Mouse (Mus musculus) lung, embryonic 15.5 days (tissue): ENCODE measurements around the gene Bmp7. TPM values are rescaled to one million over a fixed set of nuclear protein-coding genes. Genes with fewer than 3 reads are reported as not detected.

Experiments
- ATAC-seq: fragments of 200-750 bp; cut with Nextera tagmentation; 2 replicates; pipeline ENCODE4 v1.8.0; 2017; ENCODE audit warnings: moderate number of reproducible peaks, borderline replicate concordance; ENCODE audit not compliant: low FRiP score, low TSS enrichment; ENCODE audit errors: extremely low read depth
- H3K27ac ChIP-seq: fragments of 300-500 bp; sonication (generic); 2 replicates; pipeline ENCODE4 v1.5.1; 2015; ENCODE audit warnings: moderate library complexity, mild to moderate bottlenecking, inconsistent platforms
- H3K27me3 ChIP-seq: fragments of 300-500 bp; sonication (generic); 2 replicates; pipeline ENCODE4 v1.6.1; 2015; ENCODE audit warnings: inconsistent platforms
- H3K36me3 ChIP-seq: fragments of 300-500 bp; sonication (generic); 2 replicates; pipeline ENCODE4 v1.6.1; 2015; ENCODE audit warnings: inconsistent platforms
- H3K4me1 ChIP-seq: fragments of 300-500 bp; sonication (generic); 2 replicates; pipeline ENCODE4 v1.6.1; 2015; ENCODE audit warnings: inconsistent platforms
- H3K4me2 ChIP-seq: fragments of 300-500 bp; sonication (generic); 2 replicates; pipeline ENCODE4 v1.6.1; 2015; ENCODE audit warnings: inconsistent platforms, mild to moderate bottlenecking, moderate library complexity
- H3K4me3 ChIP-seq: fragments of 300-500 bp; sonication (generic); 2 replicates; pipeline ENCODE4 v1.5.1; 2015; ENCODE audit warnings: mild to moderate bottlenecking, inconsistent platforms
- H3K9ac ChIP-seq: fragments of 300-500 bp; sonication (generic); 2 replicates; pipeline ENCODE4 v1.6.1; 2015; ENCODE audit warnings: inconsistent platforms
- H3K9me3 ChIP-seq: fragments of 300-500 bp; sonication (generic); 2 replicates; pipeline ENCODE4 v1.6.1; 2016; ENCODE audit warnings: inconsistent platforms
- WGBS: fragments of 180-500 bp; shearing (Covaris S2); methylation state at CpG from one replicate; pipeline ENCODE4 v1.1.7; 2015; 5-methylcytosine and 5-hydroxymethylcytosine counted together
- polyA plus RNA-seq: library from polyadenylated mRNA; unstranded; fragments of >200 nt; fragmentation: Nextera tagmentation; extraction: Ambion mirVana; gene quantifications from 2 replicates; pipeline ENCODE4 v1.2.1, GENCODE M21; 2015

The Bmp7 gene
- polyA plus RNA-seq, 1 experiment from 2014 or later = 7.8 TPM

DNA sequence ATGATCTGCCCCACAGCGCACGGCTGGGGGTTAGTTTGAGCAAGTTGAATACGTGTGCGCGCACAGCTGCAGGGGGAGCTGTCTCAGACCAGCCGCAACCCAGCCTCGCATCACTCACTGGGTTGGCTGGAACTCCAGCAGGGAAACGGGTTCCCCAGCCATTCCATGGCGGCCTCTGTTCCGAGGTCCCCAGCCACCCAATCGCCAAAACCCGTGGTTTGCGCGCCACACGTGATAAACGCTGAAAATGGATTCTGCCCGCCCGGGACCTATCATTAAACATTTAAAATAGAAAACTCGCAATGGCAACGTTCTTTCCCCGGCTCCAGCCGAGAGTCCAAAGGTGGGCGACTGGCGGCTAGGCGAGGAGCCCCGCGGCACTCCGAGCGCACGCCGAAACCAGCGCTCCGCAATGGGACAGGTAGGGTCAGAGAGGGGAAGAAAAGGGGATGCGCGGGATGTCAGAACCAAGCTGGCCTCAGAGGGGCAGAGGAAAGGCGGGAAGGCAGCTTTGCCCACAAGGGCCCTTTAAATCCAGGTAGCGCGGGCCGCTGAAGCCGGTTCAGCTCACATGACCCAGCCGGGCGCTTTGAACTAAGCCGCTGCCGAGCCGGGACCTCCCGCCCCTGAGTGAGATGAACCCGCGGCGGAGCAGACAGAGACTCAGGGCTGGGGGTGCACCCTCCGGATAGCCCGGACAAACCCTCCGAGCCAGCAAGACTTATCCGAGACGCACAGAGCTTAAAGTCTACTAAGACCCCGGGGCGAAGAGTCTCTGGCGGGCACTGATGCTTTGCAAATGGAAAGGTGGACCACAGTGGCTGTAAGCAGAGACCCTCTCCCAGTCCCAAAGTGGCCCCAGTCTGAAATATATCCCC is 1.1 kb downstream of the Bmp7 start:
- Histone ChIP-seq H3K4me2 (peak overlapping the region; percentile 100), H3K36me3 (no peaks in the 10 kb centered on the region), H3K4me1 (peaks cover 70% of the 10 kb centered on the region), H3K27ac (no peak overlapping the region), H3K27me3 (peaks cover 60% of the 10 kb centered on the region), H3K9me3 (no peaks in the 10 kb centered on the region), H3K4me3 (peak overlapping the region; percentile 69), H3K9ac (peak overlapping the region; percentile 64)
- 2% methylated on average over 57 of the region's 57 CpGs for WGBS
- no peak for ATAC-seq

DNA sequence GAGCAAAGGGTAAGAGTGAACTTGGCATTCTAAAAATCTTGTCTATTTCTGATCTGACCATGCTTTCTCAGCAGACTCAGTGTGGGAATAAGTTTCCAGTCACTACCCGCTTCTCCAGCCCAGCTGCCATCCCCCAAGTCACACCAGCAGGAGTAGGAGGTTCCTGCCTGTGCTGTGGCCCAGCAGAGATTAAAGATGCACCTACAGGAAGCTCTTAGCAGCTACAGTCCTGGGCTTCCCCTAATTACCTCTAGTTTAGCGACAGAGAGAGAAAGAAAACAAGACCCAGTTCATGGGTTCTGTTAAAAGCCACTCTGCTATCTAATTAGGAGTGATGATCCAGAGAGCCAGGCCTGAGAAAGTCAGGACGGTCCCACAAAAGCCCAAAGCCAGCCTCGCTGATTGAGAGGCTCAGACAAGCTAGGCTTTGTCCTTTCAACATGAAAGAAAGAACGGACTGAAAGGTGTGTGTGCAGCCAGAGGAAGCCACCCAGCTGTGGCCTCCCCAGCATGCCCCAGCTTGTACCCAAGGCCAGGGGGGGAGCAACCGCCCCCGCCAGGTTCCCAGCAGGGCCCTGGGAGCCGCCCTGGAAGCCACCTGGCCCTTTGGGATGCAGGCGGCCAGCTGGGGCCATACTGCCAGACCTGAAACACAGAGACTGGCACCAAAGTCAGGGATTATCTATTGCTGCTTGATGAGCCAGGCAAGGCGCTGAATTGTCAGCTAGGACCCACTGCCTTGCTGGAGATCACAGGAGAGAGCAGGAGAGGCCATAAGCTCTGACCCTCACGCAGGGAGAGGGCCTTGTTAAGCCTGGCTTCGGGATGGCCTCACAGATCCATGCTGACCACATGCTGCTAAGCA is 2.6 kb downstream of the Bmp7 start:
- H3K4me3 ChIP-seq = peak overlapping the region; percentile 69; the same call in 1 of the 2 replicates
- WGBS = 57% methylated on average over 12 of the region's 12 CpGs
- no peak for ATAC-seq
- no peaks in the 10 kb centered on the region for H3K9me3 ChIP-seq
- H3K4me2 ChIP-seq = peak overlapping the region; percentile 100
- H3K27me3 ChIP-seq = peaks cover 52% of the 10 kb centered on the region
- H3K27ac ChIP-seq = no peak overlapping the region
- H3K4me1 ChIP-seq = peaks cover 79% of the 10 kb centered on the region
- no peaks in the 10 kb centered on the region for H3K36me3 ChIP-seq
- H3K9ac ChIP-seq = no peak overlapping the region

DNA sequence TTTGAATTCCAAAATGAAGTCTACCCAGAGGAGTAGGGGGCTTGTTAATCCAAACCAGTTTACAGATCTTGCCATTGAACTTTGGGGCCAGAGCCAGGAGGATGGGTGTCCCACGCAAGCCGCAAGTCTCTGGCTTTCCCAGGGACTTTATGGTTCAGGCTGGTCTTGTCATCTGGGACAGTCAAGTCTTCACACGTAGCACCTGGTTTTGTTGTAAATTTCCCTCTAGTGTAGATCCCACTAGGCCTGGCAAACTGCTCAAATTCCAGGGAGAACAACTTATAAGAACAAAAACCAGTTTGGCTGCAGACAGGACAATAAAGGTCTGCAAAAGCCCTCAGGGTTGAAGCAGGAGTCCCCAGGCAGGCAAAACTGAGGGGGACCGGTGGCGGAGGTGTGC is 3.3 kb downstream of the Bmp7 start:
- peaks cover 48% of the 10 kb centered on the region for H3K27me3 ChIP-seq
- no peak for ATAC-seq

DNA sequence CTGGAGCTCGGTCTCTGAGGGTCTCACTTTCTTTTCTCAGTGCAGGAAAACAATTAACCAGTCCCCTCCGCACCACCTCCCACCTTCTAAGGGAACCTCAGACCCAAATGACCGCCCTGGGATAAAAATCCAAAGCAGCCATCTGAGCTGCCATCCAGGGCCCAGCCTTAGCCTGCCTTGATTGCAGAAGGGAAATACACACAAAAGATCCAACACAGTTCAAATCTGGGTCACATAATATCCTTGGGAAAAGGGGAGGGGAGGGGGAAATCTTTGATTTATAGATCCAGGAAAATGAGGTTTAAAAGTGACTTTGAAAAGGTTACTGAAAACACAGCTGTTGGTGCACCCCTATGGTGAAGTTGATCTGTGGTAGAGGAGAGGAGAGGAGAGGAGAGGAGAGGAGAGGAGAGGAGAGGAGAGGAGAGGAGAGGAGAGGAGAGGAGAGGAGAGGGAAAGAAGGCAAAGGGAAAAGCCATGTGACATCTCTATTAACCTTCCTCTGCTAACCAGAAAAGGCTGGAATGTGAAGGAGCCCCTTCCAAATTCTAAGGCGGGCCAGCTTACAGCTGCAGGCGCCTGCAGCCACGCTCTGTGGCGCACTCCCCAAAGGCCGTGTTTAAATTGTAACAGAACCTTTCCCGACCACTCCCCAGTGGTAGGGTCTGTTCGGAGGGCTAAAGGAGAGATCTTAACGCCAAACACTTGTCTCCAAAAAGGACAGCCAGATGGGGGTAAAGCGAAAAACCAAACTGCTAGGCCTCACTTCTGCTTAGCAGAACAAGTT is 4.2 kb downstream of the Bmp7 start:
- 50% methylated on average over 12 of the region's 12 CpGs for WGBS
- ATAC-seq = no peak
- H3K4me1 ChIP-seq = peaks cover 74% of the 10 kb centered on the region
- H3K9me3 ChIP-seq = no peaks in the 10 kb centered on the region
- H3K27ac ChIP-seq = no peak overlapping the region
- H3K27me3 ChIP-seq = peaks cover 40% of the 10 kb centered on the region
- no peak overlapping the region for H3K4me3 ChIP-seq
- no peak overlapping the region for H3K9ac ChIP-seq
- no peaks in the 10 kb centered on the region for H3K36me3 ChIP-seq
- H3K4me2 ChIP-seq = no peak overlapping the region

More for the DNA sequence above, 3.3 kb downstream of the Bmp7 start:
- no peak overlapping the region for H3K27ac ChIP-seq
- no peak overlapping the region for H3K9ac ChIP-seq
- H3K36me3 ChIP-seq = no peaks in the 10 kb centered on the region
- H3K4me3 ChIP-seq = no peak overlapping the region
- 78% methylated on average over 5 of the region's 5 CpGs for WGBS
- no peak overlapping the region for H3K4me2 ChIP-seq
- peaks cover 79% of the 10 kb centered on the region for H3K4me1 ChIP-seq
- no peaks in the 10 kb centered on the region for H3K9me3 ChIP-seq

DNA sequence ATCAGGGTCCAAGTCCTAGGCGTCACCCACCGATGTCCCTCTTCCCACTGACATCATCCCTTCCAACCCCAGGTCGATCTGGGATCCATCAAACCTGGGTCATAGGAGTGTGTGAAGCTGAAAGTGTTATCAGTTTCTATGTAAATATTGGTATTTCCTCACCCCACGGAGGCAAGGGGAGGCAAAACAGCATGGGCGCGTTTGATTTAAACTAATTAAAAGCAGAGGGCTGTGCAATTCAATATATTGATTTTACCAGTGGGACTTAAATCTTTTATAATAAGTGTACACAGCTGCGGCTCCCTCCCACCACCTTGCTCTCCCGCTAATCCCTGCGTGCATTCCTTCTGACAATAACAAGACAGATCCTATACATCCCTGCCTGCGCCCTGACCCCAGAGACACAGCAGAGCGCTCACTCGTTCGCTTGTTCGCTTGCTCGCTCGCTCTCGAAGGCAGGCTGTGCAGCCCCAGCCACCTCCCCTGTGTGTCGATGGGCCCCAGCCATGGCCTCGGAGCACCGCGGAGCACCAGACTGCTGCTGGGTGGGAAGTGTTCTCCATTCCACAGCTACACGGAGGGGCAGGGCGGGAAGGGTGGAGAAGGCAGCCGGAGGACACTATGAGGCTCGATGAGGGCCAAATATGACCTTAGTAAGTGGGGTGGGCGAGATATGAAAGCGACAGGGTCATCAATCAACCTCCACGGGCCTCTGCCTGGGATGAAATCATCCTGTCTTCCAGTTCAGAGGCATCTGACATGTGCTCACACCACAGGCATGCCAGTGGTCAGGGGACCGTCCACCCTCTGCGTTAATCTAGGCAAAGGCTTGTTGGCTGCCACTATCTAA is 5.0 kb downstream of the Bmp7 start:
- no peak overlapping the region for H3K27ac ChIP-seq
- H3K9ac ChIP-seq = no peak overlapping the region
- peaks cover 37% of the 10 kb centered on the region for H3K27me3 ChIP-seq
- no peaks in the 10 kb centered on the region for H3K36me3 ChIP-seq
- H3K4me3 ChIP-seq = no peak overlapping the region
- no peak for ATAC-seq
- no peaks in the 10 kb centered on the region for H3K9me3 ChIP-seq
- 22% methylated on average over 30 of the region's 30 CpGs for WGBS
- peak overlapping the region; percentile 52; the same call in 1 of the 2 replicates for H3K4me2 ChIP-seq
- H3K4me1 ChIP-seq = peaks cover 68% of the 10 kb centered on the region

DNA sequence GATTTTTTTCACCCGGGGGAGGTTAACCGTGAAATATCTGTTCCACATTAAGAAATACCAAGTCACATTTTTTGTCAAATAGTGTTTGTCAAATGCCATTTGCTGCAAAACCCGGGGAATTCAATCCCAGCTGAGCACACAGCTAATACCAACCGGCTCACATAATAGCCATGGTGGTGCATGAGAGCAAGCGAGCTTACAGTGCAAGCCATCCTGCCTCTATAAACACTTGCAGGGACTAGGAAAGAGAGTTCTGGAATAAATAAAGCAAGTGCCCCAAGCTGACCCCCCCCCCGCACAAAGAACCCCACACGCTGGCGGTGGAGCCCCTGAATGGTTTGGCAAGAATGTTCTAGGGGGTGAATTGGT is 5.7 kb downstream of the Bmp7 start:
- no peak for ATAC-seq
- H3K27me3 ChIP-seq = peaks cover 30% of the 10 kb centered on the region
- peak overlapping the region; percentile 12; the same call in 1 of the 2 replicates for H3K4me3 ChIP-seq
- WGBS = 11% methylated on average over 8 of the region's 8 CpGs
- no peaks in the 10 kb centered on the region for H3K36me3 ChIP-seq
- H3K9me3 ChIP-seq = no peaks in the 10 kb centered on the region
- peak overlapping the region; percentile 52 for H3K4me2 ChIP-seq
- peaks cover 61% of the 10 kb centered on the region for H3K4me1 ChIP-seq
- no peak overlapping the region for H3K9ac ChIP-seq
- peak overlapping the region; percentile 16 for H3K27ac ChIP-seq

DNA sequence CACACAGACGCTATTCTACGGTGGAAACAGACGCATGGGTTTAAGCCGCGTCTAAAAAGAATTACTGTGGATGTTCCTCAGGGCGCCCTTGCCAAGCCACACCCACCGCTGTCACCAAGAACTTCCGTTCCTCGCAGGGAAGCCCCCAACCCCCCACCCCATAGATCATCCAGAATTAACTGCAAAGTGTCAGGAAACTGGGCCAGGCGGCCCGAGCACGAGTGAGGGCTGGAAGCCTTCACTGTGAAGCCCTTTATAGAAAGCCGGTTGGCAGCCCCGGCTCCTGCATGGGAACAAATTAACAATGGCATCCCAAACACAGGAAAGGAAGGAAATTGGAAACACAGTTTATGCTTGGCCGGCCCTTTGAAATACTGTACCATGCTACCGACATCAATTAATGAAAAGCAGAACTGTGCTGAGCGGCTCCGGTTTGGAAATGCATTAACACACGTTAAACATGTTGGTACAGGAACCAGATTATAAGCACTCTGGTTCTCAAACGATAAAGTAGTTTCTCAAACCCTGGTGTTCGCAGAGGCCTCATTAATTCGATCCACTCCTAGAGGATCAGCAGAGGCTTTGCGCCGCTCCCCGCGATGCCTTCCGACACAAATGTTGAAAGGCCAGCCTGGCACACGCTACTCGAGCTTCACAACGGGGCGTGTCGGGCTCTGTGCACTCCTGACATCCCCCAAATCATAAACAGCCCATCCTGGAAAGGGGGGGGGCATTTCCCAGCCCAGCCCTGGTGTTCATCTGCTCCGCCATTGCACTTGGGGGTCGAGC is 6.3 kb downstream of the Bmp7 start:
- Histone ChIP-seq H3K36me3 (no peaks in the 10 kb centered on the region), H3K4me2 (peak overlapping the region; percentile 52), H3K9me3 (no peaks in the 10 kb centered on the region), H3K4me1 (peaks cover 55% of the 10 kb centered on the region), H3K9ac (no peak overlapping the region), H3K27me3 (peaks cover 24% of the 10 kb centered on the region), H3K27ac (peak overlapping the region; percentile 16), H3K4me3 (peak overlapping the region; percentile 12; the same call in 1 of the 2 replicates)
- peak; percentile 73; the same call in 1 of the 2 replicates for ATAC-seq
- 8% methylated on average over 34 of the region's 34 CpGs for WGBS

DNA sequence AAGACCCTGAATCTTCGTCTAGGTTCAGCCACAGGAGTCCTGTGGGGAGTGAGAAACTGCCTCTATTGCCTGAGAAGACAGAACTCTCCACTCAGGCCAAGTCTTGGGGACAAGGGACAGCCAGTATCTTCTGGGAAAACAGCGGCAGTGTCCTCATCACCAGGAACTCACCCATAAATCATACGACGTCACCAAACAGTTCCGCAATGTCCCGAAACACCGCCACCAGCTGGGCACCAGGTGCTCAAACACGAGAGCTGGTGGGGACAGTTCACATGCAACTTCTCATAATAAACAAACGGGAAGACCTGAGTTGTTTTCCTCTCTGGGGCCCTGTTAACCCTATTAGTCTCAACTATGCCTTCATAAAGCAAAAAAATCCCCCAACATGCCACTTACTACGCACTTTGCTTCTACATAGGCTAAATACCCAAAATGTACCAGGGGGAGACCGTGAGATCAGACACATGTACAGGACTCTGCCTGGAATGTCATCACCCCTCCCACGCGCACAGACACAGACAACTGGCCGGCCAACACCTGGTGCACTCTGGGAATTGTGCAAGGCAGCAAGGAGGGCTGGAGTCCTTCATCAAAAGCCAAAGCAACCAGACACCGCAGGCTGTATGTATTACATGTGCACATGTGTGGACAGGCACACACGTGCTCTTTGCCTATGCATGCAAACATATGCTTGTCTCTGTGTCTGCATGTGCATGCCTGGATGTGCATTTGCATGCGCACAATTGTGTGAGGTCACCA is 8.8 kb downstream of the Bmp7 start:
- no peak overlapping the region for H3K4me2 ChIP-seq
- no peaks in the 10 kb centered on the region for H3K36me3 ChIP-seq
- WGBS = 72% methylated on average over 17 of the region's 17 CpGs
- H3K4me1 ChIP-seq = peaks cover 30% of the 10 kb centered on the region
- peaks cover 4% of the 10 kb centered on the region; the same call in 1 of the 2 replicates for H3K27me3 ChIP-seq
- no peak overlapping the region for H3K4me3 ChIP-seq
- no peaks in the 10 kb centered on the region for H3K9me3 ChIP-seq
- H3K9ac ChIP-seq = no peak overlapping the region
- no peak overlapping the region for H3K27ac ChIP-seq
- no peak for ATAC-seq

DNA sequence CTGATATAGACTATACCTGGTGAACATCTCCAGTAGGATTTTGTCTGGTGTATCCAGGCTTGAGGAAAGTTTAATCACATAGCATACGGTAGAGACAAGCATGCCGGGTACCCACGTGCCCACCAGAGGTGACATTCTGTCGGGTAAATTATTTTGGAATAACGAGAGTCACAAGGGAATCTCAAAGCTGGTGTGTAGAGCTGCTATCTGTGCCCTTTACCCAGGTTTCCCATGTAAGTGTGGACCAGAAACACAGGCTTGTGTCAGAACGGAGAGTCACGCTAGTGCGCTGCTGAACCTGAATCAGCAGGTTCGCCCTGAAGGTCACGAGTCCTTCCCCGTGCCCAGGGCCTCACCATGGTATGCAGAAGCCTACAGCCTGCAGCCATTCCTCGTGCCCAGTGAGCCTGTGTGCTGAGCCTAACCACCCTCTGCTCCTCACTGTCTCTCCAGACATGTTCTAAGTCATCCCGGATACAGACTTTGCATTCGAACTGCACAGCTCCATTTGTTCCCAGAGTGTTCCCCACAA is 10.2 kb downstream of the Bmp7 start:
- no peak overlapping the region for H3K4me2 ChIP-seq
- H3K4me3 ChIP-seq = no peak overlapping the region
- no peaks in the 10 kb centered on the region for H3K36me3 ChIP-seq
- WGBS = 84% methylated on average over 14 of the region's 14 CpGs
- no peak for ATAC-seq
- H3K27ac ChIP-seq = no peak overlapping the region
- H3K27me3 ChIP-seq = no peaks in the 10 kb centered on the region
- H3K9ac ChIP-seq = no peak overlapping the region
- H3K9me3 ChIP-seq = no peaks in the 10 kb centered on the region
- peaks cover 19% of the 10 kb centered on the region for H3K4me1 ChIP-seq
